Mouse (Mus musculus) ZHBTc4 (cell line): ENCODE measurements around the gene Pde8a.
A peak's percentile ranks its signal among the peaks of the same experiment; 100 is the strongest.

Source experiments
- DNase-seq: peaks from one replicate; pipeline ENCODE4 v3.0.0-alpha.2; 2011; ENCODE audit warnings: low read depth, low spot score

The Pde8a gene

GRCm38 (mm10) chr7:81209979-81210685, 3.3 kb upstream of the Pde8a start:
- peak; percentile 54 for DNase-seq

- peak; percentile 96 for DNase-seq
Measured at GRCm38 (mm10) chr7:81211760-81212159, 1.6 kb upstream of the Pde8a start.

- peak; percentile 94 for DNase-seq
Measured at GRCm38 (mm10) chr7:81212261-81212681, 1.1 kb upstream of the Pde8a start.

GRCm38 (mm10) chr7:81212697-81213346, 574 bp upstream of the Pde8a start:
- peak; percentile 97 for DNase-seq

- DNase-seq, result peak; percentile 49
Measured at GRCm38 (mm10) chr7:81214153-81214907, 934 bp downstream of the Pde8a start.

GRCm38 (mm10) chr7:81215950-81216349, 2.6 kb downstream of the Pde8a start:
- peak; percentile 30 for DNase-seq

GRCm38 (mm10) chr7:81219321-81219720, 5.9 kb downstream of the Pde8a start:
- DNase-seq, result peak; percentile 34

- no peak for DNase-seq
Measured at GRCm38 (mm10) chr7:81220381-81220780, 7.0 kb downstream of the Pde8a start.

GRCm38 (mm10) chr7:81224260-81224659, 10.9 kb downstream of the Pde8a start:
- DNase-seq, result no peak

- DNase-seq, result no peak
Measured at GRCm38 (mm10) chr7:81230091-81230792, 16.8 kb downstream of the Pde8a start.

- DNase-seq, result no peak
Measured at GRCm38 (mm10) chr7:81232674-81233073, 19.3 kb downstream of the Pde8a start.

GRCm38 (mm10) chr7:81235117-81235516, 21.7 kb downstream of the Pde8a start:
- DNase-seq, result no peak

GRCm38 (mm10) chr7:81235600-81236223, 22.3 kb downstream of the Pde8a start:
- no peak for DNase-seq

GRCm38 (mm10) chr7:81243361-81243760, 30.0 kb downstream of the Pde8a start:
- no peak for DNase-seq

GRCm38 (mm10) chr7:81249854-81250279, 36.5 kb downstream of the Pde8a start:
- DNase-seq, result no peak

- DNase-seq, result no peak
Measured at GRCm38 (mm10) chr7:81250601-81251000, 37.2 kb downstream of the Pde8a start.

- no peak for DNase-seq
Measured at GRCm38 (mm10) chr7:81251521-81251920, 38.1 kb downstream of the Pde8a start.

GRCm38 (mm10) chr7:81253317-81253716, 39.9 kb downstream of the Pde8a start:
- DNase-seq, result peak; percentile 8

GRCm38 (mm10) chr7:81254579-81254978, 41.2 kb downstream of the Pde8a start:
- DNase-seq, result peak; percentile 26

- DNase-seq, result no peak
Measured at GRCm38 (mm10) chr7:81255456-81255855, 42.1 kb downstream of the Pde8a start.

- no peak for DNase-seq
Measured at GRCm38 (mm10) chr7:81256773-81257172, 43.4 kb downstream of the Pde8a start.
